Mouse (Mus musculus) E14TG2a.4 (cell line): ENCODE data around the gene Ndufa7.

Experiments used
- CTCF ChIP-seq: conservative IDR thresholded peaks from 2 replicates; pipeline ENCODE4 v1.5.1; 2014; ENCODE audit warnings: low read length
- NANOG ChIP-seq: IDR thresholded peaks from 2 replicates; pipeline ENCODE4 v1.6.1; 2014; ENCODE audit warnings: borderline replicate concordance, low read length, mixed read lengths
- POU5F1 ChIP-seq: IDR thresholded peaks from 2 replicates; pipeline ENCODE4 v1.6.1; 2014; ENCODE audit warnings: low read length, borderline replicate concordance

GRCm38 (mm10) chr17:33815399-33815798 lies 9.0 kb upstream of the Ndufa7 start:
- TF ChIP-seq CTCF (no peak), NANOG (no peak), POU5F1 (no peak)
